29 mouse cellular contexts compared by ENCODE assay signal in genomic region chr9:107327879-107328620, GRCm38 (mm10). TPM values are rescaled to one million over a fixed set of nuclear protein-coding genes. Genes with fewer than 3 reads are reported as not detected.
DNase-seq lines count a peak whose midpoint lies in the region; ATAC-seq and TF ChIP-seq lines count a peak whose summit lies in the region.
"Had no signal": no experiment of that assay in that cellular context is flagged by ENCODE, and none has a peak within 500 bp of the region (broad histone marks: within the 10 kb centered on the region; RNA-seq: fewer than 3 reads in every experiment).

No protein-coding gene starts in this region.

- no peak overlapping the region for H3K4me2 ChIP-seq in stomach, postnatal 0 days (replicated peaks; ENCODE audit: low read depth)
- H3K4me2 ChIP-seq: heart, embryonic 15.5 days; hindbrain, embryonic 12.5 days; limb, embryonic 15.5 days; liver, embryonic 13.5 days; lung, embryonic 14.5 days; midbrain, embryonic 12.5 days; neural tube, embryonic 12.5 days had no signal

- H3K9me3 ChIP-seq in stomach, postnatal 0 days (ENCODE audit: control insufficient read depth, low read length), result no peaks in the 10 kb centered on the region
- H3K9me3 ChIP-seq: heart, embryonic 15.5 days; hindbrain, embryonic 12.5 days; limb, embryonic 15.5 days; liver, embryonic 13.5 days; midbrain, embryonic 12.5 days; neural tube, embryonic 12.5 days had no signal

- TF ChIP-seq EP300 in stomach, postnatal 0 days (optimal IDR thresholded peaks at IDR 0.05), result no peak

- H3K27me3 ChIP-seq in stomach, postnatal 0 days (ENCODE audit: control insufficient read depth, insufficient read depth, low read length), result no peaks in the 10 kb centered on the region
- H3K27me3 ChIP-seq: CH12.LX; heart, embryonic 15.5 days; hindbrain, embryonic 12.5 days; limb, embryonic 15.5 days; liver, embryonic 13.5 days; midbrain, embryonic 12.5 days; neural tube, embryonic 12.5 days had no signal

- ATAC-seq in stomach, postnatal 0 days (ENCODE audit: low FRiP score, low TSS enrichment), result no peak
- ATAC-seq: forebrain, embryonic 14.5 days; hindbrain, postnatal 0 days; intestine, embryonic 16.5 days had no signal

- WGBS in stomach, postnatal 0 days, result 82% methylated on average over 16 of the region's 16 CpGs

- H3K36me3 ChIP-seq in stomach, postnatal 0 days (ENCODE audit: control insufficient read depth, insufficient read depth, low read length), result no peaks in the 10 kb centered on the region
- H3K36me3 ChIP-seq: heart, embryonic 15.5 days had no signal

- intact Hi-C loops in heart, postnatal 36 days (cut with DNase I), result no loop called here

- H3K4me3 ChIP-seq in brown adipose tissue, adult 24 weeks (ENCODE audit: insufficient read depth, low read depth, low read length), result no peak overlapping the region
- H3K4me3 ChIP-seq in stomach, postnatal 0 days (ENCODE audit: low read depth, low read length), result no peak overlapping the region
- H3K4me3 ChIP-seq: gastrocnemius, adult 2 months; heart, embryonic 15.5 days; hindbrain, embryonic 12.5 days; limb, embryonic 15.5 days; liver, embryonic 13.5 days; midbrain, embryonic 12.5 days; myocyte; neural tube, embryonic 12.5 days had no signal

- H3K27ac ChIP-seq in brown adipose tissue, adult 24 weeks (replicated peaks; ENCODE audit: low read depth, low read length), result peak overlapping the region; percentile 87
- H3K27ac ChIP-seq in stomach, postnatal 0 days (replicated peaks), result no peak overlapping the region
- H3K27ac ChIP-seq: gastrocnemius, adult 2 months; heart, embryonic 15.5 days; hindbrain, embryonic 12.5 days; hindbrain, postnatal 0 days; kidney, postnatal 0 days; limb, embryonic 15.5 days; liver, embryonic 13.5 days; midbrain, embryonic 12.5 days; neural tube, embryonic 12.5 days had no signal

- DNase-seq in adrenal gland, adult 2 months, result peak; percentile 49
- DNase-seq in adrenal gland, postnatal 25 days, result no peak
- DNase-seq in heart, adult 11 months, result peak; percentile 90
- no peak for DNase-seq in heart, postnatal 36 days
- DNase-seq in lung, postnatal 14 days, result peak; percentile 60
- no peak for DNase-seq in stomach, postnatal 0 days (ENCODE audit: low spot score)
- DNase-seq in cerebellum, adult 11 months, result no peak
- DNase-seq: cerebellum, adult 2 months; cerebellum, postnatal 14 days; gastrocnemius, adult 2 months; gastrocnemius, postnatal 36 days; kidney, adult 8-10 months; kidney, postnatal 4 days; liver, embryonic 13.5 days; lung, embryonic 14.5 days; right cerebral cortex, adult 18-20 months; right cerebral cortex, postnatal 4 days had no signal

- no peak overlapping the region for H3K9ac ChIP-seq in stomach, postnatal 0 days (ENCODE audit: low read length)
- H3K9ac ChIP-seq: heart, embryonic 15.5 days; hindbrain, embryonic 12.5 days; limb, embryonic 15.5 days; liver, embryonic 13.5 days; lung, embryonic 14.5 days; midbrain, embryonic 12.5 days; neural tube, embryonic 12.5 days had no signal

- no peak for TF ChIP-seq CTCF in stomach, postnatal 0 days (IDR thresholded peaks at IDR 0.05; ENCODE audit: low read depth)

- H3K4me1 ChIP-seq in brown adipose tissue, adult 24 weeks (ENCODE audit: control insufficient read depth, insufficient read depth, insufficient read length, low read length), result peaks cover 30% of the 10 kb centered on the region
- H3K4me1 ChIP-seq in stomach, postnatal 0 days (replicated peaks; ENCODE audit: control insufficient read depth, insufficient read depth), result no peaks in the 10 kb centered on the region
- H3K4me1 ChIP-seq: hindbrain, embryonic 12.5 days; midbrain, embryonic 12.5 days; neural tube, embryonic 12.5 days had no signal

RNA-seq across cellular contexts. Expression of gene Hemk1, which starts 10.1 kb away (rescaled TPM):
- total RNA-seq in adrenal gland, adult 2 months (2021), result 10 to 100 TPM; 17.5 to 17.7 TPM
- 23.5 and 25.5 TPM in 2 replicates for polyA plus RNA-seq in adrenal gland, adult 2 months (2012; rRNA removed)
- 21.9 and 23.0 TPM in 2 replicates for total RNA-seq in adrenal gland, postnatal 25 days (2021)
- 10 to 100 TPM; 22.3 to 22.6 TPM for total RNA-seq in heart, postnatal 36 days (2021)
- 52.8 and 58.3 TPM in 2 replicates for polyA plus RNA-seq in brown adipose tissue, adult 24 weeks (2012; ENCODE audit: insufficient read depth, insufficient read length, missing spikeins)
- 5.3 and 6.7 TPM in 2 replicates for polyA plus RNA-seq in stomach, postnatal 0 days (2015; fragmentation: Nextera tagmentation; extraction: Ambion mirVana)

RNA-seq across cellular contexts. Expression of gene 6430571L13Rik, which starts 12.4 kb away (rescaled TPM):
- 1 to 10 TPM in 1 of 2 experiments, under 1 TPM in 1; 0.69 to 1.9 TPM for total RNA-seq in adrenal gland, adult 2 months (2021)
- 1.3 and 1.4 TPM in 2 replicates for polyA plus RNA-seq in adrenal gland, adult 2 months (2012; rRNA removed)
- 1.4 and 1.5 TPM in 2 replicates for total RNA-seq in adrenal gland, postnatal 25 days (2021)
- 1 to 10 TPM; 4.2 to 5.3 TPM for total RNA-seq in heart, postnatal 36 days (2021)
- polyA plus RNA-seq in brown adipose tissue, adult 24 weeks (2012; ENCODE audit: insufficient read depth, insufficient read length, missing spikeins), result 8.8 and 22.5 TPM in 2 replicates
- 0.63 and 0.73 TPM in 2 replicates for polyA plus RNA-seq in stomach, postnatal 0 days (2015; fragmentation: Nextera tagmentation; extraction: Ambion mirVana)

RNA-seq across cellular contexts. Expression of gene Cish, which starts 32.2 kb away (rescaled TPM):
- 10 to 100 TPM; 13.9 to 18.6 TPM for total RNA-seq in adrenal gland, adult 2 months (2021)
- polyA plus RNA-seq in adrenal gland, adult 2 months (2012; rRNA removed), result 33.3 and 34.8 TPM in 2 replicates
- 8.1 and 14.9 TPM in 2 replicates for total RNA-seq in adrenal gland, postnatal 25 days (2021)
- total RNA-seq in heart, postnatal 36 days (2021), result 100 to 1,000 TPM; 145 to 149 TPM
- polyA plus RNA-seq in brown adipose tissue, adult 24 weeks (2012; ENCODE audit: insufficient read depth, insufficient read length, missing spikeins), result 23.1 and 44.9 TPM in 2 replicates
- 30.8 and 32.2 TPM in 2 replicates for polyA plus RNA-seq in stomach, postnatal 0 days (2015; fragmentation: Nextera tagmentation; extraction: Ambion mirVana)

RNA-seq across cellular contexts. Expression of gene Mapkapk3, which starts 38.4 kb away (rescaled TPM):
- 10 to 100 TPM; 27.9 to 69.9 TPM for total RNA-seq in adrenal gland, adult 2 months (2021)
- polyA plus RNA-seq in adrenal gland, adult 2 months (2012; rRNA removed), result 30.9 and 41.7 TPM in 2 replicates
- 56.8 and 57.8 TPM in 2 replicates for total RNA-seq in adrenal gland, postnatal 25 days (2021)
- 10 to 100 TPM; 27.0 to 33.6 TPM for total RNA-seq in heart, postnatal 36 days (2021)
- polyA plus RNA-seq in brown adipose tissue, adult 24 weeks (2012; ENCODE audit: insufficient read depth, insufficient read length, missing spikeins), result 18.4 and 23.6 TPM in 2 replicates
- 32.0 and 37.4 TPM in 2 replicates for polyA plus RNA-seq in stomach, postnatal 0 days (2015; fragmentation: Nextera tagmentation; extraction: Ambion mirVana)

Comparison
In these comparisons a context has a peak if more than half of its experiments do, and no peak if none do; other contexts are left out.
1. DNase-seq: peak in adrenal gland, adult 2 months (single experiment), heart, adult 11 months (single experiment) and lung, postnatal 14 days (single experiment); none in adrenal gland, postnatal 25 days (single experiment), heart, postnatal 36 days (0 of 2), stomach, postnatal 0 days (single experiment) and cerebellum, adult 11 months (single experiment).